Mouse (Mus musculus): ENCODE data around the gene Cxcl2.

Gene Cxcl2

GRCm38 (mm10) chr5:90894231-90894630 lies 9.4 kb upstream of the Cxcl2 start:
- DNase-seq (ENCODE audit: low read depth, low spot score): no peak

- DNase-seq (ENCODE audit: low read depth, low spot score): no peak
Measured at GRCm38 (mm10) chr5:90897429-90897828, 6.2 kb upstream of the Cxcl2 start.

GRCm38 (mm10) chr5:90899308-90899707 lies 4.4 kb upstream of the Cxcl2 start:
- no peak for DNase-seq (ENCODE audit: low read depth, low spot score)

- no peak for DNase-seq (ENCODE audit: low read depth, low spot score)
Measured at GRCm38 (mm10) chr5:90900147-90900546, 3.5 kb upstream of the Cxcl2 start.

GRCm38 (mm10) chr5:90900688-90901087 lies 3.0 kb upstream of the Cxcl2 start:
- DNase-seq (ENCODE audit: low read depth, low spot score): no peak

- DNase-seq (ENCODE audit: low read depth, low spot score): no peak
Measured at GRCm38 (mm10) chr5:90902380-90903260, 1.1 kb upstream of the Cxcl2 start.

- no peak for DNase-seq (ENCODE audit: low read depth, low spot score)
Measured at GRCm38 (mm10) chr5:90908983-90909382, 5.3 kb downstream of the Cxcl2 start.

- no peak for DNase-seq (ENCODE audit: low read depth, low spot score)
Measured at GRCm38 (mm10) chr5:90919495-90919894, 15.8 kb downstream of the Cxcl2 start.

GRCm38 (mm10) chr5:90922958-90923357 lies 19.3 kb downstream of the Cxcl2 start:
- no peak for DNase-seq (ENCODE audit: low read depth, low spot score)

GRCm38 (mm10) chr5:90930546-90930945 lies 26.9 kb downstream of the Cxcl2 start:
- no peak for DNase-seq (ENCODE audit: low read depth, low spot score)

GRCm38 (mm10) chr5:90930971-90931851 lies 27.5 kb downstream of the Cxcl2 start, which contains the start of gene Mthfd2l:
Gene Mthfd2l (plus strand): TSS chr5:90931117.
- peak; percentile 59 for DNase-seq (ENCODE audit: low read depth, low spot score)

GRCm38 (mm10) chr5:90931911-90932310 lies 28.2 kb downstream of the Cxcl2 start:
- no peak for DNase-seq (ENCODE audit: low read depth, low spot score)

GRCm38 (mm10) chr5:90936706-90937105 lies 33.0 kb downstream of the Cxcl2 start:
- DNase-seq (ENCODE audit: low read depth, low spot score): no peak

GRCm38 (mm10) chr5:90945453-90945852 lies 41.8 kb downstream of the Cxcl2 start:
- DNase-seq (ENCODE audit: low read depth, low spot score): no peak

GRCm38 (mm10) chr5:90949499-90949898 lies 45.8 kb downstream of the Cxcl2 start:
- no peak for DNase-seq (ENCODE audit: low read depth, low spot score)

GRCm38 (mm10) chr5:90951475-90951874 lies 47.8 kb downstream of the Cxcl2 start:
- no peak for DNase-seq (ENCODE audit: low read depth, low spot score)

GRCm38 (mm10) chr5:90952731-90953481 lies 49.2 kb downstream of the Cxcl2 start:
- no peak for DNase-seq (ENCODE audit: low read depth, low spot score)
